Mouse (Mus musculus): ENCODE measurements around the gene Ppm1l. TPM values are rescaled to one million over a fixed set of nuclear protein-coding genes. Genes with fewer than 3 reads are reported as not detected.
"Not testable (repeated sequence)": the region's sequence is repeated elsewhere in the genome, so short reads cannot be mapped to it uniquely, and the experiment has no call there.

The Ppm1l gene
- total RNA-seq, 2 experiments from 2014 or later, result 90.3 to 91.8 TPM

DNA sequence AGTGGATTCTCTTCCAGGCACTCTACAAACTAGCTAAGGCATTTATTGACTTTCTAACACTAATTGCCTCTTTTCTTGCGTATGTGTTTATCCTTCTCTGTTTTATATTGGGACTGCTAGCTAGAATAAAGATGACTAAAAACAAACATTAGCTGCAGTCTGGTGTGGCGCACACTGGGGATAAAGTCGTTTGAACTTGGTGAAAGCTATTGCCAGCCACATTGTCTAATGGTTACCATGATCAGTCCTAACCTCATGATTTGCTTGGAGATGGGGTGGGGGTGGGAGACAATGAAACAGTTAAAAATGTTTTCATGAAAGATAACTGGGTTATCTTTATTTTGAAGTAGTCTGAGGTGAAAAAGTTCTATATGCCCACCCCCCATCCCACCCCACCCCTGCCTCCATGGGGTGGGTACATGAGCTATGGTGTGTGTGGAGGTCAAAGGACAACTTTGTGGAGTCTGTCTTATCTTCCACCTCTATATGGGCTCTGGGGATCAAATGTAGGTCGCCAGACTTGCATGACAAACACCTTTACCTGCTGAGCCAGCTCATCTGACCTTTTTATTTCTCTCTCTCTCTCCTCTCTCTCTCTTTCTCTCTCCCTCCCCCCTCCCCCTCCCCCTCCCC lies 43.7 kb downstream of the Ppm1l start:
- intact Hi-C loops (cut with DNase I), result no loop called here

DNA sequence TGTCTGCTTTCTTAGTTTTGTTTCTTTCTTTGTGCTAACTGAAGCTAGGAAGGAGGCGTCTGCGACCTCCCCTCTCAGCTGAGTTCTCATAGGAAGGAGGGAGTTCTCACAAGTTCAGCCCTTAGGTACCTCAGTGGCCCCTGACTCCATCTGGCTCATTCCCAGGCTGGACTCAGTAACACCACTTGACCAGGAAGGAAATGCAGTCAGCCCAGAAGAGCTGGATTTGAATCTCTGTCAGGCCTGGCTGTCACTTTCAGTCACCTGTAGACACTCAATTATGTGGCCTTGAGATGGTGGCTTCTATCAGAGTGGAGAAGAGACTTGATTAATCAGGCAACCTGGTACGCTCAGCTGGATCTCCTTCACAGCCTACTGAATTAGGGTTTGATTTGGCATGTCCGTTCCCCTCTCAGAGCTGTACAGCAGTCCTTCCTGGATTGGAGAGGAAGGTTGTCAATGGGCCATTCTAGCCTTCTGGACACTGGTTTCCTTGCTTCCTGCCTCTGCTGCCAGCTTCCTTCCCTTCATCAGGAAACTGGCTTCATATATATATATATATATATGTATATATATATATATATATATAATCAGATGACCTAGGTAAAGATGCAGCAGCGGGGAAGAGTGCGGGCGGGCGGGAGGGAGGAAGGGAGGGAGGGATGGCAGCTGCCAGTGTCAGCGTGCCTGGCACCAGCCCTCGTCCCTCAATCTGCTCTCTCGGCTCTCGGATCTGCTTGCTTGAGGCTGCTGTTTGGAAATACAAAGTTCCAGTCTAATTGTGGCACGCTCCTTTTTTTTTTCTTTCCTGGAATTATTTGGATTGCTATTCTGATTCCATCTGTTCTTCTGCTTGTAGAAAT lies 45.1 kb downstream of the Ppm1l start:
- peak; percentile 57 for DNase-seq
- intact Hi-C loops (cut with DNase I), result no loop called here
- Histone ChIP-seq H3K27ac (peak overlapping the region; percentile 68), H3K4me3 (peak overlapping the region; percentile 36)
- TF ChIP-seq CTCF (IDR thresholded peaks at IDR 0.05), result no peak

More for the DNA sequence above, 43.7 kb downstream of the Ppm1l start:
- no peak for DNase-seq
- H3K27ac ChIP-seq, result no peak overlapping the region
- no peak overlapping the region for H3K4me3 ChIP-seq
- TF ChIP-seq CTCF (IDR thresholded peaks at IDR 0.05), result no peak

DNA sequence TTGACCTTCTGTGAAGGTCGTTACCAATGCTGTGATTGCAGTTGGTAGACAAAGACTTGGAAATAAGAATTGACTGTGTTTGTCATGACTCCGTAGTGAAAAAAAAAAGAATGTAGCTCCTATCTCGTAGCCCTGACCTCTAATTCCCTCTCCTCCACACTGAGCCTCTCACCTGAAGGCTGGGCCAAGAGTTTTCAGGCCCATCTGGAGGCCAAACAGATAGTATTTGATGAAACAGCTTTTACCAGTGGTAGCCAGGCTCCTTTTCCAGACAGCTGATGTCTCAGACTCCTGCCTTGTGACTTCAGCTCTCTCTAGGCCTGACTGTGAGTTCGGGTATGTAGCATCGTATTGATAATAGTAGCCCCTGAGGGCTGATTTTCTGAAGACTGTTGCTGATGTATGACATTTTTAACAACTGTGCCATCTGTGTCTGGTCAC lies 45.7 kb downstream of the Ppm1l start:
- intact Hi-C loops (cut with DNase I), result no loop called here
- DNase-seq, result no peak
- no peak for TF ChIP-seq CTCF (IDR thresholded peaks at IDR 0.05)
- H3K4me3 ChIP-seq, result peak overlapping the region; percentile 36
- peak overlapping the region; percentile 68 for H3K27ac ChIP-seq

- intact Hi-C loops (cut with DNase I), result no loop called here
- H3K4me3 ChIP-seq, result no peak overlapping the region
- peak overlapping the region; percentile 68 for H3K27ac ChIP-seq
- no peak for TF ChIP-seq CTCF (IDR thresholded peaks at IDR 0.05)
- DNase-seq, result no peak
These were observed 46.2 kb downstream of the Ppm1l start for GRCm38 (mm10) chr3:69362906-69363305.

DNA sequence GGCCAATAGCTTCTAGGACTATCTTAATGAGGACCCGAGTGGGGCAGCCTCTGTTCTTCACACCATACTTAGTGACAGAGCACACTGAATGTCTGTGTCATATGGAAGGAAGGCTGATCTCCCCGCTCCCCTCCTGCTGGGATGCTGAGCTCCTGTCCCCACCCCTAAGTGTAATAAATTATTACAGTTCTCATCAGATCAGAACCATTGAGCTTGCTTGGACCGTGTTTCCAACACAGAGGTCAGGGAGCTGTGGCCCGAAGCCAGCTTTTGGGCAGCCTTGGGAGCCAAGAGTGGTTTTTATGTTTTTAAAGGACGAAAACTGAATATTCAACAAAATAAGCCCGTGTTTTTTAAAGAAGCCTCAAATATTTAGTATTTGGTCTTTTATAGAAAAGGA lies 47.5 kb downstream of the Ppm1l start:
- intact Hi-C loops (cut with DNase I), result no loop called here
- Histone ChIP-seq H3K27ac (no peak overlapping the region; the same call in 1 of the 2 replicates), H3K4me3 (no peak overlapping the region)
- TF ChIP-seq CTCF (IDR thresholded peaks at IDR 0.05), result no peak
- DNase-seq, result no peak

DNA sequence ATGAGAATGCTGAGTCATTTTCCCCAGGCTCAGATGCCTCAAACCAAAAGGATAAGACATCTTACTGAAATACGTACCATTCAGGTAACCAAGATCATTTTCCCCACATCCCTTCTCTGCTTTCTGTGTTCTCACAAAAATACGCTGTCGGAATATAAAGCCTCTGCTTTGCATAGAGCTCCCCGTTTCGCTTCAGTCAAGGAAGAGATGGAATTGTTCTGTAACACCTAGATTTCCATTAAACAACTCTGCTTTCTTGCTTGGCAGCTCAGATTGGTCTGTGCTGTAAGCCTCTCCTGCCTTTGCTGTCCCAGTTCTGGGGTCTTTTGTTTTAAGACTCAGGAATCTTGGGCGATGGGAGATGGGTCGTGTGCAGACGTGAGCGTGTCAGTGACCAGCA lies 51.3 kb downstream of the Ppm1l start:
- Histone ChIP-seq H3K27ac (peak overlapping the region; percentile 63), H3K4me3 (no peak overlapping the region)
- DNase-seq, result no peak
- no peak for TF ChIP-seq CTCF (IDR thresholded peaks at IDR 0.05)
- intact Hi-C loops (cut with DNase I), result no loop called here

DNA sequence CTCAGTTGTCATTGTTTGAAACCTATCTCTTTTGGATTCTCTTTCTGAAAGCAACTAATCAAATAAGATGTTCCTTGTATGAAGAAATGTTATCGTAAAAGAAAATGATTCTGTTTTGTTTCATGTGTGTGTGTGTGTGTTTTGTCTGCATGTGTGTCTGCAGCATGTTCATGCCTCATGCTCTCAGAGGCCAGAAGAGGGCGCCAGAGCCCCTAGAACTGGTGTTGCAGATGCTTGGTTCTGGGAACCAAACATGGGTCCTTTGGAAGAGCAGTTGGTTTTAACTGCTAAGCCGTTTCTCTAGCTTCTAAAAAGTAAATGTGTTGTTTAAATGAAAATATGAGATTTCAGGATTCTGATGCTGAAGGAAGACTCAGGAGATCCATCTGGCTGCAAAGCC lies 56.1 kb downstream of the Ppm1l start:
- Histone ChIP-seq H3K27ac (no peak overlapping the region), H3K4me3 (no peak overlapping the region)
- DNase-seq, result no peak
- TF ChIP-seq CTCF (IDR thresholded peaks at IDR 0.05), result peak; percentile 22; the same call in 1 of the 2 replicates
- intact Hi-C loops (cut with DNase I), result no loop called here

DNA sequence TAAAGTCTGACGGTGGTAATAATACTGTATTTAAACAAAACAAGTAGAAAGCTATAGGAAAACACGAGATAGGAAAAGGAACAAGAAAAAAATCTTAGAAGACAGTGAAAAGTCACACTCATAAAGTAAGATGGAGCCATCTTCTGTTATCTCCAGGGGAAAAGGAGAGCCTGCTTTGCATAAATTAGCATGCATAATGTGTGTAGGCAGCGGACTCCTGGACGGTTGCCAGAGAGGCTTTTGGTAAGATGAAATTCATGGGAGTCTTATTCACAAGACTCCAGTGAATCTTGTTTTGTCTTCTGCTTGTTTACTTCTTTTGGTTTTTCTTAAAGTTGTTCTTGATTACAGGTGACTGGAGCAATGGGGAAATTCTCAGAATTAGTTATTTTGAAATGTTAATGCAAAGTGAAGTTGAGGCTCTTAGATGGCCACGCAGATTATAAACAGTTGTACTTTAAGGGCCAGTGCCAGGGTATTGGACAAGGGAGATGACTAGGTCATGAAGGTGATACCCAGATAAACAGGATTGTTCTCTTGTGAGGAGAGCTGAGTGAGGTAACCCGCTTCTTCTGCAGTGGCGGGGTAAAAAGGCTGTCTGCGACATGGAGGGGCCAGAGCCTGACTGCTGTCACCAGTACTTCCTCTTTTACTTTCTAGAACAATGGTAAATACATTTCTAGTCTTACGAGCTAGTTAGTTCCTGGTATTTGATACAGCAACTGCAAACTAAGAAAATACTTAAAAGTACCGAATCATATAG lies 57.1 kb downstream of the Ppm1l start:
- TF ChIP-seq CTCF (IDR thresholded peaks at IDR 0.05), result no peak
- DNase-seq, result no peak
- Histone ChIP-seq H3K27ac (no peak overlapping the region), H3K4me3 (no peak overlapping the region)
- intact Hi-C loops (cut with DNase I), result no loop called here

DNA sequence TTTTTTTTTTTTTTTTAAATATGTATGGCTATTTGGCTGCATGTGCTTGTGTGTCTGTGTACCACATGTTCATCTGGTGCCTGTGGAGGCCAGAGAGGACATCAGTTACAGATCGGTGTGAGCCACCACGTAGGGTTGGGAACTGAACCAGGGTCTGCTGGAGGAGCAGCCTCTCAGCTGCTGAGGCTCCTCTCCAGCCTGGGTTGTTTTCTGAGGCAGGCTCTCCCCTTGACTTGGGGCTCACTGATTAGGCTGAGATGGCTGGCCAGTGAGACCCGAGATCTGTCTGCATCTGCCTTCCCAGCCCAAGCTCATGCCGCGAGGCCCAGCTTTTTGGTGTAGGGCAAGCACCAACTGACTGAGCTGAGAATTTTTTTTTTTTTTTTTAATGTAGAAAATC lies 57.9 kb downstream of the Ppm1l start:
- H3K27ac ChIP-seq, result peak overlapping the region; percentile 32
- no peak for DNase-seq
- TF ChIP-seq CTCF (IDR thresholded peaks at IDR 0.05), result no peak
- no peak overlapping the region for H3K4me3 ChIP-seq
- intact Hi-C loops (cut with DNase I), result no loop called here

- Histone ChIP-seq H3K4me3 (no peak overlapping the region), H3K27ac (peak overlapping the region; percentile 32)
- no peak for DNase-seq
- no peak for TF ChIP-seq CTCF (IDR thresholded peaks at IDR 0.05)
- intact Hi-C loops (cut with DNase I), result no loop called here
These were observed 58.3 kb downstream of the Ppm1l start for GRCm38 (mm10) chr3:69374983-69375382.

DNA sequence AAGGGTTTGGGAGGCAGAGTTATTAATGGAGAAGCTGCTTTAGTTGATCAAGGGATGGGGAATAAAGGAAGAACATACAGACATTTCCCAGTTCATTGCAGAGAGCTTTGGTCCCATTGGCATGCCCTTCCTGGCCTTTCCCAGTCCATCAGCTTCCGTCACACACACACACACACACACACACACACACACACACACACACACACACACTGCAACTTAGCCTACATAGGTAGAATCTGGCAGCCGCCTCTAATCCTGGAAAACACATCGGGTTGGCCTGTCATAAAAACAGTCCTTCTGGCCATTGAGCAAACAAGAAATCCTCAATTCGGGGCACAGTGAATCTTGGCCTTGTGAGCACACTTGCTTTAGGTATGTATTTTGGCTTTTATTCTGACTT lies 64.6 kb downstream of the Ppm1l start:
- Histone ChIP-seq H3K4me3 (no peak overlapping the region), H3K27ac (no peak overlapping the region)
- intact Hi-C loops (cut with DNase I), result no loop called here
- no peak for TF ChIP-seq CTCF (IDR thresholded peaks at IDR 0.05)
- DNase-seq, result no peak

DNA sequence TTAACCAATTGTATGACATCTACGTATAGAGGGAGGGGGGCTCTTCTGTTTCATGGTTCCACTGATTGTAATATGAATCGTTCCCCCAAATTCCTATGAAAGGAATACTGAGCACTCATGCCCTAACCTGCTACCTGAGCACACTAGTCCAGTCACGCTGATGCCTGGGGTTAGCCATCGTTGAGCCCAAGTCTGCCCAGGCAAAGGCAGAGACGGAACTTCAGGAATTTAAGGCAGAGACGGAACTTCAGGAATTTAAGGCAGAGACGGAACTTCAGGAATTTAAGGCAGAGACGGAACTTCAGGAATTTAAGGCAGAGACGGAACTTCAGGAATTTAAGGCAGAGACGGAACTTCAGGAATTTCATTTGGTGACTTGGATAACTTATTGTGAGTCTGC lies 75.2 kb downstream of the Ppm1l start:
- H3K27ac ChIP-seq; intact Hi-C loops (cut with DNase I); DNase-seq; H3K4me3 ChIP-seq: not testable (repeated sequence)

DNA sequence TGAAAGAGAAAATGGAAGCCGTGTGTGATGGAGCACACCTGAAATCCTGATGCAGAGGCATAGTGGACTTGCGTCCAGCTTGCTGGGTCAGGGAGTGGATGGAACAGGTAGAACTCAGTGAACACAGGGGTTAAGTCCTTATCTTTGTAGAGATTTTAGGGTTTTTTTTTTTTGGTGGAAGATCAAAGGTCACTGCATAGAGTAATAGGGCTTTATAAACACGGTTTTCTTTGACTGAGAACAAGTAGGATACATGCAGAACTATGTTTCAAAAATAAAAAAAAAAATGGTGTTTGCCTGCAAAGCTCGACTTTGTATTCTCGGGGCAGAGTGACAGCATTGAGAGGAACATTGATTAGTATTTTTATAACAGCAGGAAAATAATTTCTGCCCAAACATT lies 75.6 kb downstream of the Ppm1l start:
- intact Hi-C loops (cut with DNase I), result no loop called here
- no peak overlapping the region for H3K4me3 ChIP-seq
- no peak for TF ChIP-seq CTCF (IDR thresholded peaks at IDR 0.05)

More for the DNA sequence above, 75.6 kb downstream of the Ppm1l start:
- H3K27ac ChIP-seq, result no peak overlapping the region
- no peak for DNase-seq
